Mouse (Mus musculus) hindbrain, embryonic 14.5 days (tissue): ENCODE measurements around the gene Spint2. TPM values are rescaled to one million over a fixed set of nuclear protein-coding genes. Genes with fewer than 3 reads are reported as not detected.

Experiments used
- ATAC-seq: fragments of 200-750 bp; cut with Nextera tagmentation; 2 replicates; pipeline ENCODE4 v1.8.0; 2017; ENCODE audit warnings: moderate number of reproducible peaks, mild to moderate bottlenecking, moderate TSS enrichment, moderate library complexity; ENCODE audit not compliant: low FRiP score
- DNase-seq: peaks from one replicate; pipeline ENCODE4 v3.0.0-alpha.2; 2015; ENCODE audit warnings: low spot score
- H3K27ac ChIP-seq: fragments of 300-500 bp; sonication (generic); 2 replicates; pipeline ENCODE4 v1.5.1; 2014; ENCODE audit warnings: mild to moderate bottlenecking, moderate library complexity
- H3K27me3 ChIP-seq: fragments of 300-500 bp; sonication (generic); 2 replicates; pipeline ENCODE4 v1.6.1; 2014; ENCODE audit warnings: mild to moderate bottlenecking, low read length, mixed read lengths; ENCODE audit not compliant: control insufficient read depth, insufficient read depth
- H3K36me3 ChIP-seq: fragments of 300-500 bp; sonication (generic); replicated peaks from 2 replicates; pipeline ENCODE4 v1.6.1; 2014; ENCODE audit not compliant: control insufficient read depth, insufficient read depth
- H3K4me1 ChIP-seq: fragments of 300-500 bp; sonication (generic); replicated peaks from 2 replicates; pipeline ENCODE4 v1.6.1; 2014; ENCODE audit warnings: antibody characterized with exemption, low read length, mixed read lengths; ENCODE audit not compliant: control insufficient read depth, insufficient read depth
- H3K4me2 ChIP-seq: fragments of 300-500 bp; sonication (generic); replicated peaks from 2 replicates; pipeline ENCODE4 v1.6.1; 2014; ENCODE audit warnings: mild to moderate bottlenecking, moderate library complexity
- H3K4me3 ChIP-seq: fragments of 300-500 bp; sonication (generic); replicated peaks from 2 replicates; pipeline ENCODE4 v1.5.1; 2014; ENCODE audit warnings: mild to moderate bottlenecking, low read length
- H3K9ac ChIP-seq: fragments of 300-500 bp; sonication (generic); 2 replicates; pipeline ENCODE4 v1.6.1; 2014
- H3K9me3 ChIP-seq: fragments of 300-500 bp; sonication (generic); 2 replicates; pipeline ENCODE4 v1.6.1; 2016; ENCODE audit warnings: low read length; ENCODE audit not compliant: control insufficient read depth
- WGBS: fragments of 180-500 bp; shearing (Covaris S2); extraction: QIAGEN DNeasy Blood & Tissue Kit; methylation state at CpG from one replicate; pipeline ENCODE4 v1.1.7; 2014; 5-methylcytosine and 5-hydroxymethylcytosine counted together
- polyA plus RNA-seq: library from polyadenylated mRNA; unstranded; fragments of >200 nt; fragmentation: Nextera tagmentation; extraction: Ambion mirVana; gene quantifications from 2 replicates; pipeline ENCODE4 v1.2.1, GENCODE M21; 2014

Gene Spint2
- polyA plus RNA-seq, 1 experiment from 2014 or later: 71.3 TPM

GRCm38 (mm10) chr7:29270445-29270844, 11.3 kb downstream of the Spint2 start:
- ATAC-seq (no peak), DNase-seq (no peak)
- H3K4me2 ChIP-seq: no peak overlapping the region
- H3K27ac ChIP-seq: no peak overlapping the region
- H3K9me3 ChIP-seq: no peaks in the 10 kb centered on the region
- no peaks in the 10 kb centered on the region for H3K27me3 ChIP-seq
- no peak overlapping the region for H3K9ac ChIP-seq
- 89% methylated on average over 4 of the region's 4 CpGs for WGBS
- no peaks in the 10 kb centered on the region for H3K4me1 ChIP-seq
- no peak overlapping the region for H3K4me3 ChIP-seq
- H3K36me3 ChIP-seq: no peaks in the 10 kb centered on the region

- ATAC-seq (no peak), DNase-seq (no peak)
- no peak overlapping the region for H3K27ac ChIP-seq
- H3K9me3 ChIP-seq: no peaks in the 10 kb centered on the region
- H3K27me3 ChIP-seq: no peaks in the 10 kb centered on the region
- WGBS: 65% methylated on average over 4 of the region's 4 CpGs
- no peaks in the 10 kb centered on the region for H3K4me1 ChIP-seq
- H3K4me2 ChIP-seq: no peak overlapping the region
- H3K4me3 ChIP-seq: no peak overlapping the region
- H3K9ac ChIP-seq: no peak overlapping the region
- no peaks in the 10 kb centered on the region for H3K36me3 ChIP-seq
Observed at GRCm38 (mm10) chr7:29266931-29267330, 14.8 kb downstream of the Spint2 start.

DNA sequence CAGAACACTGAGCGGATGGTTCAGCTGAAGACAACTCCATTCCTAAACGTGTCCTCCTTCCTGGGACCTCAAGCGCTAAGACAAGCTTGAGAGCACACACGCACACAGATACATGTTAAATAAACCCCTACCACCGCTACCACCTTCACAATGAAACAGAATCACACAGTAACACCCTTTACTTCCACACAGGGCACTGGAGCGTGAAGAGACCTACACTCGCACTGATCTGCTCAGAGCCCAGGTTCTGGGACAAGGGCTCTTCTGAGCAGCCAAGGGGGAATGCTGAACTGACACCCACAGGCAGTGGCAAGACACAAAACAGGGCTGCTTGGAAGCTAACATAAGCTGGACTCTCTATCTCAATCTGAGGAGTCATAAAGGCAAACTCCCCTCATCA, 16.1 kb downstream of the Spint2 start:
- no peak overlapping the region for H3K4me2 ChIP-seq
- no peak for DNase-seq
- ATAC-seq: no peak
- WGBS: 82% methylated on average over 7 of the region's 7 CpGs
- H3K27me3 ChIP-seq: no peaks in the 10 kb centered on the region
- H3K9ac ChIP-seq: no peak overlapping the region
- H3K36me3 ChIP-seq: no peaks in the 10 kb centered on the region
- no peaks in the 10 kb centered on the region for H3K9me3 ChIP-seq
- H3K4me1 ChIP-seq: no peaks in the 10 kb centered on the region
- no peak overlapping the region for H3K4me3 ChIP-seq
- no peak overlapping the region for H3K27ac ChIP-seq

DNA sequence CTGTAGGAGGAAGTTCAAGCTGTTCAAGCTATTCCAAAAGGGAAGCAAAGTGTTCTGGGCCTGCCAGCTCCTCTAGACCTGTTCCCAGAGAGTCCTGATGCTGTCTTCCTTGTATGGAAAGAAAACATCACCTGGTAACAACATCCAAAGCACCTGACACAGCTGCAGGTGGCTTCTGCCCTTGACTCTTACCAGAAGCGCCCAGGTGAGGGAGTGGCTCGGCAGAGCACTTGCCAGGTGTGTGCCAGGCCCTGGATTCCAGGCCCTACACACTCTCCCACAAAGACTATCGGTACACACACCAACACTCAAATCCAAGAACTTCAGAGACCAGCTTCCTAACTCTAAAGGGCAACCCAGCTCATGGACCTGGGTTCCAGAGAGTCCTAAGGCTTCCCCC, 17.9 kb downstream of the Spint2 start:
- ATAC-seq: no peak
- no peak overlapping the region for H3K4me3 ChIP-seq
- no peaks in the 10 kb centered on the region for H3K27me3 ChIP-seq
- DNase-seq: no peak
- no peaks in the 10 kb centered on the region for H3K4me1 ChIP-seq
- H3K9ac ChIP-seq: no peak overlapping the region
- H3K9me3 ChIP-seq: no peaks in the 10 kb centered on the region
- 91% methylated on average over 3 of the region's 3 CpGs for WGBS
- H3K36me3 ChIP-seq: no peaks in the 10 kb centered on the region
- no peak overlapping the region for H3K4me2 ChIP-seq
- no peak overlapping the region for H3K27ac ChIP-seq

- no peak overlapping the region for H3K4me3 ChIP-seq
- no peak overlapping the region for H3K9ac ChIP-seq
- ATAC-seq (no peak), DNase-seq (no peak)
- H3K27me3 ChIP-seq: no peaks in the 10 kb centered on the region
- WGBS: 87% methylated on average over 6 of the region's 6 CpGs
- no peaks in the 10 kb centered on the region for H3K4me1 ChIP-seq
- H3K36me3 ChIP-seq: no peaks in the 10 kb centered on the region
- no peaks in the 10 kb centered on the region for H3K9me3 ChIP-seq
- H3K4me2 ChIP-seq: no peak overlapping the region
- no peak overlapping the region for H3K27ac ChIP-seq
Observed at GRCm38 (mm10) chr7:29262151-29262550, 19.6 kb downstream of the Spint2 start.

- no peak overlapping the region for H3K9ac ChIP-seq
- H3K4me3 ChIP-seq: no peak overlapping the region
- H3K27me3 ChIP-seq: no peaks in the 10 kb centered on the region
- no peak for ATAC-seq
- H3K9me3 ChIP-seq: no peaks in the 10 kb centered on the region
- H3K27ac ChIP-seq: no peak overlapping the region
- H3K36me3 ChIP-seq: no peaks in the 10 kb centered on the region
- no peaks in the 10 kb centered on the region for H3K4me1 ChIP-seq
- DNase-seq: no peak
- 62% methylated on average over 10 of the region's 10 CpGs for WGBS
- H3K4me2 ChIP-seq: no peak overlapping the region
Observed at GRCm38 (mm10) chr7:29259781-29260730, 21.7 kb downstream of the Spint2 start.

- H3K4me2 ChIP-seq: no peak overlapping the region
- no peak overlapping the region for H3K4me3 ChIP-seq
- no peak overlapping the region for H3K9ac ChIP-seq
- H3K27ac ChIP-seq: no peak overlapping the region
- DNase-seq (no peak), ATAC-seq (no peak)
- 100% methylated on average over 1 of the region's 1 CpGs for WGBS
- no peaks in the 10 kb centered on the region for H3K27me3 ChIP-seq
- H3K36me3 ChIP-seq: no peaks in the 10 kb centered on the region
- H3K9me3 ChIP-seq: no peaks in the 10 kb centered on the region
- H3K4me1 ChIP-seq: no peaks in the 10 kb centered on the region
Observed at GRCm38 (mm10) chr7:29257368-29257767, 24.3 kb downstream of the Spint2 start.

DNA sequence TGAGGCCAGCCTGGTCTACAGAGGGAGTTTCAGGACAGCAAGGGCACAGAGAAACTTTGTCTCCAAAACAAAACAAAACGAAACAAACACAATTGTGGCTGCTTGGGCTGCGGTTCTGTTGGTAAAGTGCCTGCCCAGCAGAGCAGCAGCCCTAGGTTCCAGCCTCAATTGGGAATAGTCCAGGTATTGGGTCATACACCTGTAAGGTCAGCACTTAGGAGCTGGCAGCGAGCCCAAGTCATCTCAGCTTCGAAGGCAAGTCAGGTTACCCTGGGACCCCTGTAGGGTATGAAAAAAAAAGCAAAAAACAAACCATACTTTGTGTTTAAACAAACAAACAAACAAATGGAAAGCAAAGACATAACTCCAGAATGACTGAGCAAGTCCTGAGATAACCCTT, 25.8 kb downstream of the Spint2 start:
- Histone ChIP-seq H3K9ac (no peak overlapping the region), H3K4me3 (no peak overlapping the region), H3K27ac (no peak overlapping the region), H3K4me1 (no peaks in the 10 kb centered on the region), H3K4me2 (no peak overlapping the region), H3K36me3 (no peaks in the 10 kb centered on the region), H3K27me3 (no peaks in the 10 kb centered on the region), H3K9me3 (no peaks in the 10 kb centered on the region)
- no peak for DNase-seq
- no peak for ATAC-seq
- WGBS: 95% methylated on average over 4 of the region's 4 CpGs

GRCm38 (mm10) chr7:29253842-29254241, 27.9 kb downstream of the Spint2 start:
- ATAC-seq: no peak
- H3K27ac ChIP-seq: no peak overlapping the region
- H3K27me3 ChIP-seq: peaks cover 3% of the 10 kb centered on the region
- H3K4me3 ChIP-seq: no peak overlapping the region
- H3K9me3 ChIP-seq: no peaks in the 10 kb centered on the region
- WGBS: 53% methylated on average over 5 of the region's 5 CpGs
- no peak overlapping the region for H3K4me2 ChIP-seq
- no peaks in the 10 kb centered on the region for H3K4me1 ChIP-seq
- no peak for DNase-seq
- H3K9ac ChIP-seq: no peak overlapping the region
- H3K36me3 ChIP-seq: no peaks in the 10 kb centered on the region
